Mouse (Mus musculus) liver, embryonic 14.5 days (tissue): ENCODE data around the gene Fars2. TPM values are rescaled to one million over a fixed set of nuclear protein-coding genes. Genes with fewer than 3 reads are reported as not detected.

Source experiments
- ATAC-seq: fragments of 200-750 bp; cut with Nextera tagmentation; 2 replicates; pipeline ENCODE4 v1.8.0; 2017; ENCODE audit warnings: moderate number of reproducible peaks, mild to moderate bottlenecking, moderate library complexity; ENCODE audit not compliant: insufficient read depth
- DNase-seq, 3 experiments: peaks; one replicate each; pipeline ENCODE4 v3.0.0-alpha.2; 2012 to 2013; ENCODE audit warnings: low read depth in 3 of 3, low spot score in 3 of 3
- H3K27ac ChIP-seq: fragments of 300-500 bp; sonication (generic); 2 replicates; pipeline ENCODE4 v1.5.1; 2014; ENCODE audit warnings: moderate library complexity, mild to moderate bottlenecking, control low read depth, inconsistent platforms
- H3K27me3 ChIP-seq: fragments of 300-500 bp; sonication (generic); 2 replicates; pipeline ENCODE4 v1.6.1; 2014; ENCODE audit warnings: mild to moderate bottlenecking, low read length, moderate library complexity; ENCODE audit not compliant: control insufficient read depth, insufficient read depth
- H3K36me3 ChIP-seq: fragments of 300-500 bp; sonication (generic); replicated peaks from 2 replicates; pipeline ENCODE4 v1.6.1; 2014; ENCODE audit warnings: low read depth; ENCODE audit not compliant: control insufficient read depth, insufficient read depth
- H3K4me1 ChIP-seq, 2 experiments: fragments of 200-500 bp in 1 of 2; fragments of 300-500 bp in 1 of 2; sonication (generic) in 1 of 2; replicated peaks; 2 replicates each; pipeline ENCODE4 v1.6.1; 2012 to 2014; ENCODE audit warnings: antibody characterized with exemption in 1 of 2, inconsistent platforms in 1 of 2, low read length in 1 of 2; ENCODE audit not compliant: control insufficient read depth in 2 of 2, insufficient read depth in 2 of 2
- H3K4me2 ChIP-seq: fragments of 300-500 bp; sonication (generic); 2 replicates; pipeline ENCODE4 v1.6.1; 2014; ENCODE audit warnings: low read depth, mild to moderate bottlenecking, control low read depth, moderate library complexity
- H3K4me3 ChIP-seq, 2 experiments: fragments of 200-500 bp in 1 of 2; fragments of 300-500 bp in 1 of 2; sonication (generic) in 1 of 2; 2 replicates each; pipeline ENCODE4 v1.5.1; 2012 to 2014; ENCODE audit warnings: low read depth in 2 of 2, low read length in 2 of 2, mild to moderate bottlenecking in 2 of 2, control low read depth in 1 of 2, inconsistent platforms in 1 of 2, moderate library complexity in 1 of 2; ENCODE audit not compliant: insufficient read depth in 1 of 2
- H3K9ac ChIP-seq: fragments of 300-500 bp; sonication (generic); replicated peaks from 2 replicates; pipeline ENCODE4 v1.6.1; 2014; ENCODE audit warnings: mild to moderate bottlenecking, control low read depth, moderate library complexity
- H3K9me3 ChIP-seq: fragments of 300-500 bp; sonication (generic); 2 replicates; pipeline ENCODE4 v1.6.1; 2016; ENCODE audit warnings: low read length, mixed read lengths; ENCODE audit not compliant: control insufficient read depth
- CTCF ChIP-seq: IDR thresholded peaks from 2 replicates; pipeline ENCODE4 v1.5.1; 2016; ENCODE audit warnings: antibody characterized with exemption, low read depth, control low read depth
- EP300 ChIP-seq: IDR thresholded peaks from 2 replicates; pipeline ENCODE4 v1.6.1; 2016; ENCODE audit warnings: antibody characterized with exemption, low read depth
- WGBS: fragments of 180-500 bp; shearing (Covaris S2); extraction: QIAGEN DNeasy Blood & Tissue Kit; methylation state at CpG from one replicate; pipeline ENCODE4 v1.1.7; 2014; ENCODE audit not compliant: insufficient replicate concordance; 5-methylcytosine and 5-hydroxymethylcytosine counted together
- polyA plus RNA-seq, 2 experiments: library from polyadenylated mRNA; depleted of rRNA in 1 of 2; stranded (reverse) in 1 of 2; unstranded in 1 of 2; fragments of >200 nt; fragmentation: Nextera tagmentation in 1 of 2; extraction: Ambion mirVana in 1 of 2; gene quantifications; 2 replicates each; pipeline versions ENCODE4 v1.2.1 to v1.2.3; 2012 to 2014

Fars2 gene
- polyA plus RNA-seq, 2 experiments: 18.8 to 23.0 TPM

- no peak for TF ChIP-seq CTCF
- no peak for TF ChIP-seq EP300
- Histone ChIP-seq H3K27me3 (no peaks in the 10 kb centered on the region), H3K27ac (no peak overlapping the region), H3K4me3 (no peak overlapping the region), H3K4me1 (no peaks in the 10 kb centered on the region), H3K4me2 (no peak overlapping the region), H3K9ac (no peak overlapping the region), H3K9me3 (no peaks in the 10 kb centered on the region), H3K36me3 (no peaks in the 10 kb centered on the region)
- DNase-seq (no peak), ATAC-seq (no peak)
These were observed 181.5 kb downstream of the Fars2 start for GRCm38 (mm10) chr13:36298782-36299031.

GRCm38 (mm10) chr13:36302770-36303169 is 185.6 kb downstream of the Fars2 start:
- Histone ChIP-seq H3K4me2 (no peak overlapping the region), H3K36me3 (no peaks in the 10 kb centered on the region), H3K9ac (no peak overlapping the region), H3K9me3 (no peaks in the 10 kb centered on the region), H3K4me3 (no peak overlapping the region), H3K4me1 (no peaks in the 10 kb centered on the region), H3K27ac (no peak overlapping the region), H3K27me3 (no peaks in the 10 kb centered on the region)
- ATAC-seq (no peak), DNase-seq (no peak)
- no peak for TF ChIP-seq CTCF
- TF ChIP-seq EP300: no peak
- 62% methylated on average over 3 of the region's 3 CpGs for WGBS

- no peak for ATAC-seq
- 50% methylated on average over 2 of the region's 2 CpGs for WGBS
These were observed 188.1 kb downstream of the Fars2 start for GRCm38 (mm10) chr13:36305306-36305705.

GRCm38 (mm10) chr13:36307386-36307785 is 190.2 kb downstream of the Fars2 start:
- 75% methylated on average over 4 of the region's 4 CpGs for WGBS
- H3K36me3 ChIP-seq: no peaks in the 10 kb centered on the region
- H3K9me3 ChIP-seq: no peaks in the 10 kb centered on the region
- no peak for ATAC-seq
- no peak overlapping the region for H3K4me3 ChIP-seq
- TF ChIP-seq CTCF (no peak), EP300 (no peak)
- DNase-seq: no peak
- no peak overlapping the region for H3K9ac ChIP-seq
- no peaks in the 10 kb centered on the region for H3K4me1 ChIP-seq
- H3K27ac ChIP-seq: no peak overlapping the region
- no peaks in the 10 kb centered on the region for H3K27me3 ChIP-seq
- no peak overlapping the region for H3K4me2 ChIP-seq

More at GRCm38 (mm10) chr13:36305306-36305705, 188.1 kb downstream of the Fars2 start:
- Histone ChIP-seq H3K4me2 (no peak overlapping the region), H3K4me3 (no peak overlapping the region), H3K9me3 (no peaks in the 10 kb centered on the region), H3K27me3 (no peaks in the 10 kb centered on the region), H3K36me3 (no peaks in the 10 kb centered on the region), H3K9ac (no peak overlapping the region), H3K27ac (no peak overlapping the region), H3K4me1 (no peaks in the 10 kb centered on the region)
- no peak for DNase-seq
- TF ChIP-seq EP300: no peak
- no peak for TF ChIP-seq CTCF

GRCm38 (mm10) chr13:36309160-36309559 is 191.9 kb downstream of the Fars2 start:
- ATAC-seq (no peak), DNase-seq (no peak)
- Histone ChIP-seq H3K9me3 (no peaks in the 10 kb centered on the region), H3K27ac (no peak overlapping the region), H3K4me1 (no peaks in the 10 kb centered on the region), H3K36me3 (no peaks in the 10 kb centered on the region), H3K4me2 (no peak overlapping the region), H3K9ac (no peak overlapping the region), H3K4me3 (no peak overlapping the region), H3K27me3 (no peaks in the 10 kb centered on the region)
- TF ChIP-seq CTCF (no peak), EP300 (no peak)
- WGBS: 86% methylated on average over 1 of the region's 1 CpGs

GRCm38 (mm10) chr13:36314218-36314617 is 197.0 kb downstream of the Fars2 start:
- no peaks in the 10 kb centered on the region for H3K4me1 ChIP-seq
- no peak overlapping the region for H3K4me2 ChIP-seq
- DNase-seq: no peak
- TF ChIP-seq EP300: no peak
- no peak for TF ChIP-seq CTCF
- no peaks in the 10 kb centered on the region for H3K27me3 ChIP-seq
- no peak for ATAC-seq
- no peaks in the 10 kb centered on the region for H3K9me3 ChIP-seq
- no peak overlapping the region for H3K9ac ChIP-seq
- H3K27ac ChIP-seq: no peak overlapping the region
- H3K36me3 ChIP-seq: no peaks in the 10 kb centered on the region
- WGBS: 72% methylated on average over 8 of the region's 8 CpGs
- H3K4me3 ChIP-seq: no peak overlapping the region
